Mouse (Mus musculus) CD4-positive, CD25-positive, alpha-beta regulatory T cell, adult 4 months (primary cell): ENCODE results near the gene Notch3. TPM values are rescaled to one million over a fixed set of nuclear protein-coding genes. Genes with fewer than 3 reads are reported as not detected.
"Not testable (repeated sequence)": the region's sequence is repeated elsewhere in the genome, so short reads cannot be mapped to it uniquely, and the experiment has no call there.

Experiments
- ATAC-seq: one replicate; pipeline ENCODE4 v1.8.0; 2017
- polyA plus RNA-seq, 2 experiments: library from polyadenylated mRNA; unstranded; fragments of 100-300 nt; shearing (Covaris generic); gene quantifications; one replicate each; pipeline ENCODE4 v1.2.1; 2017

Gene Notch3
- polyA plus RNA-seq: under 1 TPM in 1 of 2 experiments, not detected in 1; 0.05 TPM

DNA sequence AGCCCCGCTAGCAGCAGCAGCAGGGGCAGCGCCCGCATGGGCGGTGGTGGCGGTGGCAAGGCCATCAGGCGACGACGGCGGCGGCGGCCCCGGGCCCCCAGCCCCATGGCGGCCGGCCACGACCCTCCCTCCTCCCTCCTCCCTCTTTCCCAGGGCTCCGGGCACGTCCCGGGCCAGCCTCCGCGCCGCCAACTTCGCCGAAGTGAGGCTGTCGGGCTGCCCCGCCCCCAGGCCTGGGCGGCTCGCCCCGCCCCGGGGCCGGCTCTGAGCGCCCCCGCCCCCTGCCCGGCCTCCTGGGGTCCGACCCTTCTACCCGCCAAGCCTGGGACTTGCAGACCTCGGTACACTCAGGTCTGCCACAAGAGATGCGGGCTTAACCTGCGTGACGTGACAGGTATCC lies at the start of gene Notch3:
Gene Notch3, minus strand, starts transcription at position 166 of the 400 bp plus-strand sequence.
- no peak for ATAC-seq

DNA sequence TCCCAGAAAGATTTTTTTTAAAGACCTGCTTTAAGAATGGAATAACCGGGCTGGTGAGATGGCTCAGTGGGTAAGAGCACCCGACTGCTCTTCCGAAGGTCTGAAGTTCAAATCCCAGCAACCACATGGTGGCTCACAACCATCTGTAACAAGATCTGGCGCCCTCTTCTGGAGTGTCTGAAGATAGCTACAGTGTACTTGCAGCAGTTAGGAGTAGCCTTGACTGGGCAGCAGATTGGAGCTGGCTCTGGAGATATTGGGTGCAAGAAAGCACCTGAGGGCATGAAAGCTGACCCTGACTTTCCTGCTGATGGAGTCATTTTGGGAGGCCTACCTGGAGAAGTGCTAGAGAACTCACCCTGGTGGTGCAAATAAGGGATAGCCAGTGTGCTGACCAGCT lies 48.9 kb upstream of the Notch3 start:
- not testable (repeated sequence) for ATAC-seq

DNA sequence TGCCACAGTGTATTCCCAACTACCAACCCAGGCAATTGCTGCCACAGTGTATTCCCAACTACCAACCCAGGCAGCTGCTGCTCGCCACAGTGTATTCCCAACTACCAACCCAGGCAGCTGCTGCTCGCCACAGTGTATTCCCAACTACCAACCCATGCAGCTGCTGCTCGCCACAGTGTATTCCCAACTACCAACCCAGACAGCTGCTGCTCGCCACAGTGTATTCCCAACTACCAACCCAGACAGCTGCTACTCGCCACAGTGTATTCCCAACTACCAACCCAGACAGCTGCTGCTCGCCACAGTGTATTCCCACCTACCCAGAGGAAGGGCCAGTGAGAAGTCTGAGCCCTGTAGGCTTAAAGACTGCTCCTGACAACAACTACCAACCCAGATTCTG lies 44.9 kb upstream of the Notch3 start:
- ATAC-seq: not testable (repeated sequence)

DNA sequence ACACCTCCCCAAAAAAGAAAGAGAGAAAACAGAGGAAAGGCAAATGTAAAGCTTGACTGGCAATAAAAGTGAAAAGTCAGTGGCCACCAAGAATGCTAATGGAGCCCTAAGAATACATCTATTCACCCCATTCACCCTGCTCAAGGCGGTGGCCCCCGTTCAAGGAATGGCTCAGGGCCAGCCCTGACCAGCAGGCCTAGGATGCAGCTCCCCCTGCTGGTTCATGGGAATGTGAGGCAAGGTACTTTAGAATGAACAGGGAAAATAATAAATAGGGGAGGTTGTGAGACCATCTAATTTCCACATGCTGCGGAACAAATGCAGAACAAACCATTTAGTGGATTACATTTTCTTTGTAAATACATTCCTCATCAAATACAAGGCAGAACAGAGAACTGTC lies 43.1 kb upstream of the Notch3 start:
- no peak for ATAC-seq

DNA sequence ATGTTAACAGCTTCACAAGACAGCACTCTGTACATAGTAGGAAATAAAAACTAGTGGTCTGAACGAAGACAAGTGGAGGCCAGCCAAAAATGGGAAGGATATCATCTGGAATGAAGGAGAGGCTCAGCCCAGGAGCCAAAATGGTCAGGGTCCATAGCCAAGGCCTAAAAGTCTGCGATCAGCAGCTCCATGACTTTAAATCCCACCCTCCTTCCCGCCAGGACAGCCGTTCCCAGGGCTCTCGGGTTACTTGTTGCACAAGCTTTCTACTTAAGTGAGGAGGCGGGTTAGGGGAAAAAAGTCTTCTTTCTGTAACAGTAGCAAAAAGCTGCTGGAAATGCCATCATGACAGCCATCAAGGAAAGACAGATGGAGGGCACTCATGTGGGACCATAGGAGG lies 42.5 kb upstream of the Notch3 start:
- no peak for ATAC-seq

DNA sequence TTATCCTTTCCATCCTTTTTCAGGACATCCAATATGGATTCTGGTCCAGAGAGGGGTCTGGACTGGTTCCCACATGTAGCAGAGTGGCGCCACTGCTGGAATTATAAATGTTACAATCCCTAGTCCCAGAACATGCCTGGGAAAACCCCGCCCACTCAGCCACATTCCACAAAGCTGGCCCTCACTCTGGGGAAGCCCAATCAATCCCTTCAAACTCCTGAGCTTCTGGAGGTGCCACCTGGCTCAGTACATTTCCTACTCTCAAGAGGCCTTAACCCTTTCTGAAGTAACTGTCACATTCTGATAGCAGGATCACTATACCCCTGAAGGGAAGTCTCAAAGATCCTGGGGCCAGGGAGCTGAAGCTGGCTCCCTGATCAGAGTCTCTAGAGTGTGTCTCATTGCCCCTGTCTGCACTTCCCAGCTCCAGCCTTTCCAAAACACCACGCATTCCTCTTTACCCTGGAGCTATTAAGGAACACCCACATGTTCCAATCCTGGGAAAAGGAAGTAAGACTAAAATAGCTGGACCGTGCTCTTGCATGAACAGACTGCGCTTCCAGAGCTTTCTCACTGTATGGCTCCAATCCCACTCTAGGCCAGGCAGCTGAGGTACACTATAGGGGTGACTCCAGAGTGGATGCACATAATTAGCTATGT lies 41.1 kb upstream of the Notch3 start:
- ATAC-seq: no peak

DNA sequence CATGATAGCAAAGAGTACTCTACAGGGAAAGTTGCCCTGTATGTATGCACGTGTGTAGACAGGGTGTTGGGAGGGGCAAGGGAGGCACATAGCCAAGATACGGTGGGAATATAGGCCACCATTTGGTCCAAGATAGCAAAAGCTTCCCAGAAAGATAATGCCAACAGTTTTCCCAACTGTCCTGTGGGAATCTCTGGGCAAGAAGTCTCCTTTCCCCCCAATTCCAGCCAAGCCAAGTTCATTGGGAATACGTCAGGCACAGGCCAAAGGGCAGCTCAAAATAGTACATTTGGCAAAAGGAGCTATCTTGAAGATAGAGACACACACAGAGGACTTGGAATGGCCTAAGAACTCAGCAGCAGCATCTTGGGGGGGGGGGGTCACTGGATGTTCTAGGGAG lies 38.7 kb upstream of the Notch3 start:
- no peak for ATAC-seq

DNA sequence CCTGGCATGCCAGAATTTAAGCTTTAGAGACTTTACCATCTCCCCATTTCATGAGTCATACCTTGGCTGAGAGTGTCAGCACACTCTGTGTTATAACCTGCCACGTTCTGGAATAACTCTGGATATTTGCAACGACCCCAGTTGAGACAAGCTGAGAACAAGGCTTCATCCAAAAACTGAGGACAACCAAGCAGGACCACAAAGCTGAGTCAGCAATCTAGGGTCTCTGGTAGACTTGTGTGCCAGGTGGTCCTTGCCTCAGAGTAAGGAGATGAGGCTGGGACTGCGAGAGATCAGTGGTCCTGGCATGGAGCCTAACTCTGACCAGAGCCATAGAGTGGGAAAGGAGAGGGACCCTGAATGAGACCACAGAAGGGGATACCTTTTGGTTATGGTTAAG lies 36.3 kb upstream of the Notch3 start:
- no peak for ATAC-seq

DNA sequence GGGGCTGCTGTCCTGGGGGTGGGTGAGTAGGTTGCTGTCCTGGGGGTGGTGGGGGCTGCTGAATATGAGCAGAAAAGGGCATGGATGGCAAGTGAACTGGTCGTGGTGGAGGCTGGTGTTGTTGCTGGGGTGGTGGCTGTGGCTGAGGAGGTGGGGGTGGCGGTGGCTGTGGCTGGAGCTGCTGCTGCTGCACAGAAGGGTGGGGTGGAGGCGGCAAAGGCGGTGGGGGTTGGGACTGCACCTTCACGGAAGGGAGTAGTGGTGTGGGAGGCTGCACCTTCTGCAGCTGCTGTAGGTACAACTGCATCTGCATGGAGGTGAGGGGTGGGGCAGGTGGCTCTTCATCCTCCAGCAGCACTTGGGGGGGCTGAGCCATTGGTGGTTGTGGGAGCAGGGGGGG lies 34.4 kb upstream of the Notch3 start:
- no peak for ATAC-seq

DNA sequence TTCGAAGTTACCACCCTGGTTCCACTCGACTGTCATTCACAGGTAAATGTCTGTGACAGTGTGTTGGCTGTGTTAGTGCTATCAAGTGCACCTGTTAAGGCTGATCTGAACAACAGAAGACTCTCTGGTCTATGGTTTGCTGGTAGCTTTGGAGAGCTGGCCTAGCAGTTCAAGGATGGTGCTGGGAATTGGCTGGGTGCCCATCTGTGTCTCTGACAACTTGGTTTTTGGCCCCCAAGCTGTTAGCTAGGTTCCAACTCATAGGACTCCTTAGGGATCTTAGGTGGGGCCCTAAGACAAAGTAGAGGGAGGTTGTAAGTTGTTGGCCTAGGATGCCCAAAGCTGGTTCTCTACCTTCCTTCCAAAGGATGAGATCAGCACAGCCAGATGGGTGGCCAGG lies 33.1 kb upstream of the Notch3 start:
- no peak for ATAC-seq

DNA sequence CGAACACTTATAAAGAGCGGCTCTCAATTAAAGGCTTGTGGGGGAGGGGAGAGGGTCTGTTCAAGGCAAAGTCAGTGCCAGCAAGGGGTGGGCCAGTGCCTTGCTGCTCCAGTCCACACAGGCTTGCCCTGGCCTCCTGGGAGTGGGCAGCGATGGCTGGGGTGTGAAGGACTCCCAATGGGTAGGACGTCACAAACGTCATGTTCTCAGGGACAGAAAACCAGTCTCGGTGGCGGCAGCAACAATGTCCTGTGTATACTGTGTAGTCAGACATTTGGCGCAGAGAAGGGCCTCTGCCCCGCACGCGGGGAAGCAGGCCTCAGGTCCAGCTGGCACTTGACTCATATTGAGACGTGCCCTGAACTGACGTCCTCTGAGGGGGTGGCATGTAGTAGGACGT lies 30.5 kb upstream of the Notch3 start:
- no peak for ATAC-seq

DNA sequence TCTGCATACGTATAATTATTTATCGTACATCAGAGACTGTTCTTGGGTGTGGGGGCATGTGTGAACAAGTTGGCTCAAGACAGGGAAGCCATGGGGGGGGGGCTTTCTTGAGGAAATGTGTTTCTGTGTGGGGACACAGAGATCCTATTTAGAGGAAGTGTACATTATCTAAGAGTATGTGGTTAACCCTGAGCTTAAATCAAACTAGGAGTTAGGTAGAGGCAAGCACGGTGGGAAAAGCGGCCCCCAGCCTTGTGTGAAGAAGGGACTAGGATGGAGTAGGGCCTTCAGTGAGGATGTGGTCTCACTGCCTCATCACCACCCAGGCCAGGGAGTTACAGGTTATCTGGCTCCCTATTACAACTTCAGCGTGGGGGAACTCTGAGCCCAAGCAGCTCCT lies 29.1 kb upstream of the Notch3 start:
- no peak for ATAC-seq

DNA sequence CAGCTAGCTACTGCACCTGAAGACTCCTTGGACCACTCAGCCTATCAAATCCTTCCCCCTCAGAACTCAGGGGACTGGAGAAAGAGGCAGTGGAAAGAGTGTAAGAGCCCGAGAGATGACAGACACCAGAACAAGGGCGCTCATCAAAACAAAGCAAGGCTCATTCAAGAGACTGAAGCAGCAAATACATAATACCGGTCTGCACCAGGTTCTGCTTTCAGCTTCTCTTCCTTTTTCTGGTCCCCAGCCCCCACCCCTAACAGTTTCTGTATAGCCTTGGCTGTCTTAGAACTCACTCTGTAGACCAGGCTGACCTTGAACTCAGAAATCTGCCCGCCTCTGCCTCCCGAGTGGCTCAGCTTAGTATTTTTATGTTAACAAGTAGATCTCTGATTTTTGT lies 26.4 kb upstream of the Notch3 start:
- ATAC-seq: no peak

DNA sequence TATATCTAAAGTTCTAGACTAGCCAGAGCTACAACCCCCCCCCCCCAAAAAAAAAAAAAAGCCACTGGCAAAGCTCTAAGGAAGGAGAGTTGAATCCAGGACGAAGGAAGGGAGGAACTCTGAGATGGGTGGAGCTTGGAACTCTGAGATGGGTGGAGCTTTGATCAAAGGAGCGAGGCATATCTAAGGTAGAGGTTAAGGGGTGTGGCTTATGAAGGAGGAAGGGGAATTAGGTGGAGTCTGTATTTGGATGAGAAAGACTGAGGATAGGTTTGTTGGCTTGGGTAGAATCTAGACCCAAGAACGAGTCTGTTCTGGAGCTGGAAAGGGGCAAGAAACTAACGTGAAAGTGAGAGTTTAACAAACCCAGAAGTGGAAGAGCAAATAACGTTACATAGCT lies 23.2 kb upstream of the Notch3 start:
- peak; percentile 61 for ATAC-seq

DNA sequence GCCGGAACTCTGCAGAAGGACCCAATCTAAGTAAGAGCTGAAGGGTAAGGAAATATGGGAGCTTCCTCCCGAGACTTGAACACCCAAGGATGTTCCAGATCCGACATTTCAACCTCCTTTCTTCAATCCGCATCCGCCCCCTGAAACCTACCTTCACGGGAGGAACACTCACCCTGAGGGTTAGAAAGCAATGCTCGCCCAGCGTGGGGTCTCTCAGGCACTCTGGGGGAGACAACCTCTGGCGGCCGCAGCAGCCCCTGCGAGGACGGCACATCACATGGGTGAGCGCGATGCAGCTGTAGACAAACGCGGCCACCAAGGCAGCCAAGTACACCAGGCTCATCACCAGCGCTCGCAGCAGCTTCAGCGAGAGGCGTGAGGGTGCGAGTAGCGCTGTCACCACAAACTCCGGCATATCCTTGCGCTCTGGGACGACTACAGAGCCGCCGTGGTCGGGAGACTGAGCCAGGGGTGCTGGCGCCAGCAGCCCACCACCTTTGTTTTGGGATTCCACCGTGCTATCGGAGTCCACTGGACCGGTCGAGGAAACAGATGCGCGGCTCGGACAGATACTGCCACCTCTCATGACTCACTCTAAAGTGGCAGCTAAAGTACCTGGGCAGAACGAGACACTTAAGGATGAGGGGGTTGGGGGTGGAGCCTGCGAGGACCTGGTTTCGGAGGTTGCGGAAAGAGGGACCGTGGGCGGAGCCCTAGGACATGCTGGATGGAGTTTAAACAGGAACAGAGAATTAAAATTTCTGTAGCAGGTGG lies 22.4 kb upstream of the Notch3 start, which contains the start of gene Ephx3:
Gene Ephx3, minus strand, starts transcription at position 687 of the 774 bp plus-strand sequence.
- ATAC-seq: peak; percentile 14

DNA sequence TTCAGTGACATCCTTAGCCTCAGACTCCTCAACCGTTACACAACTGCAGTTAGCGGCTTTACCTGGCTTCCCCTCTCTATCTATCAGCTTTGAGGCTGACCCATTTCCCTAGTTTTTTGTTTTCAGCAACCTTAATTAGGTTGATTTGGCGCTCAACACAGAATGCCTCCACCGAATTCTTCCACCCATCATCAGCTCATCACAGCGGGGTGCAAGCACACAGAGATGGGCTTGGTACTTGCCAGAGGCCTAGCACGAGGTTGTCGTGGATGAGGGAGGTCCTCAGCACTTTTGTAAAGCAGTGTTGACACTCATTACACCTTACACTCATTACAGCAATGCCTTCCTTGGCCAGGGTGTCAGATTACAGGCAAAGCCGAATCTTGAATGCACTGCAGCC lies 16.4 kb upstream of the Notch3 start:
- ATAC-seq: no peak

DNA sequence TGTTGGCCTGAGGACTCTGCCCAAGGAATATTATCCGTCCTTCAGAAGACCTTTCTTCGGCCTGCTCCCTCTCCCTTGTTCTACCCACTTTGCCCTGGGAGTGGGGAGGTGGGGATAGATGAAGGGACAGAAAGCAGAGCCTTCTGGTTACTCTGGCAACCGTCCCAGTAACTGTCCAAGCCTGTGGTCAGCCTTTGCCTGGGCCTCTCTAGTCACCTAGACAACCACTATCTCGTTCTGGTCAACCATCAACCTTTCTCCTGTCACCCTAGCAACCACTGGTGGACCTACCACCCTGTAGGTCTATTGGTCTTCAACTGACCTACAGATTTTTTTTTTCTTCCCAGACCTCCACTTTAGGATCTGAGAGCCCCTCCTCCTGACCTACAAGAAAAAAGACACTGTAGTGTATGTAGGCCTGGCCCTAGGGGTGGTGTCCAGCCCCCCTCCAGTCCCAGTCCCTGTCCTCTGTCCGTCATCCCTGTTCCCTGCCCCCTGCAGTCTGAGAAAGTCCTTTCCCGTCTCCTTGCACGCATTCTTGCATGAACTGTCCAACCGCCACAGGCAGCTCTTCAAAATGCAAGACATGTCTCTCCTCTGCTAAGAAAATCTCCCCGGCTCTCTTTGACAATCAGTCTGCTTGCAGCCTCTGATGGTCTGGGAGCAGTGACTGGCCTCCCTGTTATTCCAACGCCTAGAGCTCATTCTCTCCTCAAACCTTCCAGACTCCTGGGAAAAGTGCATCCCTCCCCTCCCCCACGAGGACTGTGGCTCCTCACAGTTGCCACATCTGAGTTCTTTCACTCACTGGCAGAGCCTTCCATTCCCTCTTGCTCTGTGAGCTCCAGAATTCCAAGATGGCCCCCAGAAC lies 13.2 kb upstream of the Notch3 start:
- no peak for ATAC-seq

DNA sequence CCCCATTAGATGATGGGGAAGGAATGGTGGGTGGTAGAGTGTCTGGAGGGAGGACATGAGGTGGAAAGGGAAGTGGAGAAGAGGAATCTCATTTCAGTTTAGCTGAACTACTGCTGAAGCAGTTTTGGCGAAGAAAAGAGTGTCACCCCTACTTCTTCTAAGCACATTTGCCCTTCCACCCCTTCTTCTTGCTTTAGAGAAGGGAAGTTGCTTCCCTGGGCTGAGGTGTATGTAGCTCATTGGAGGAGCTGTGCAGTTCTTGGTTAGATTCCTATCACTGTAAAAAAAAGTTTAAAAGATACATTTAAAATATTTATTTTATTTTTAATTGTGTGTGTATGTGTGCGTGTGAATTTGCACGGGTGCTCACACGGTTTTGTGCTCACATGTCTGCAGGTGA lies 10.3 kb upstream of the Notch3 start:
- no peak for ATAC-seq

DNA sequence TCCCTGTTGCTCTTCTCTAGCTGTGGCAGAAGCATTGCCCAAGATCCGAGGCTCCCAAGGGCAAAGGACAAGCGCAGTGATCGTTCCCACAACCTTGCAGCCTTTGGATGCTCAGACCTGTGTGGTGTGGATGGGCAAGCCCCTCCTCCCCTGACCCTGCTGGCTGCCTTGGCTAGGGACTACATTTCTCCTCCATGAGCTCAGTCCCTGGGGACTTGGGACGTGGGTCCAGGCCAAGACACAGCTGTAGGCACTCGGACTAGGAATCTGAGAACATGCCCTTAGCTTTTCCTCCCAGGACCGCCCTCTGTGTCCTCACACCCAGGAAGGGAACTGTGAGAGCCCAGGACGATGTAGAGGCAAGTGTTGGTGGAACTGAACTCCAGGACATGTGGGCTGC lies 6.5 kb upstream of the Notch3 start:
- no peak for ATAC-seq

DNA sequence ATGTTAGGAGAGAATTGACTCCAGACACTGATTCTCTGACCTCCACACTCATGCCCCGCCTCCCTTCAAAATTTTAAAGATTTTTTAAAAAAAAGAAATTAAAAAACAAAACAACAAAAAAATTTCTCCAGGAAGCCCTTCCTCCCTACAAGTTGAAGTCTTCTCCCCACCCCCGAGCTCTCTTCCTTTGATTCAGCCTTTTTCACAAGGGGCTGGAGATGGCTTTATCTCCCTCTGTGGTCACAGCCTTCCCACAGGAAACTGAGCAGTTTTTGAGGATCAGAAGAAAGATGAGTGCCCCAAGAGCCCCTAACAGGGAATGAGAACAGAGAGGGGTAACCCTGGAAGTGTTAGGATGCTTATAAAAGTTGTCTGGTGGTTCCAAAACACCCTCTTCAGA lies 5.8 kb upstream of the Notch3 start:
- ATAC-seq: no peak

DNA sequence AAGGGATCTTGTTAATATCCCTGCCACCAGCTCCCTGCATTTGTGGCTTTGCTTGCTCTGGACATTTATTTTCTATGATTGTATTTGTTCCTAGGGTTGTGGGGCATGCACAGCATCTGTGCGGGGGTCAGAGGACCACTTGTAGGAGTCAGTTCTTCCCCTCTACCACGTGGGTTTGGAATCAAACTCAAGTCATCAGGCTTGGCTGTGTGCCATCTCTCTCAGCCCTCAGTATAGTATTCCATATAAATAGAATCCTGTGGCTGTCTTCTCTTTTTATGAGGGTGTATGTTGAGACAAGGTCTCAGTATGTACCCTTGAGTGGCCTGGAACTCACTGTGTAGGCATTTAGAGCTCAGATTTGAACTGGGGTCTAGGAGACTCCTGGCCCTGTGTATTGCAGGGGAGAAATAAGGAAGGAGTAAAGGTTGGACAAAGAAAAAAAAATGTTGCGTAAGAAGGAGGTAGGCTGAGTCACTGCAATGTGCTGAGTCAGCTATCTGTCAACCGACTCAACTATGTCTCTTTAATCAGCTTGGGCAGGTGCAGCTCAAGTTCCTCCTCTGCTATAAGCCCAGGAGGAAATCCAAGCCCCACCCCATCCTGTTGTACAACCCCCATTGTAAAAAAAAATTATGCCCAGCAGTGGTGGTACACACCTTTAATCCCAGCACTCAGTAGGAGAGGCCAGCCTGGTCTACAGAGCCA lies 3.0 kb upstream of the Notch3 start:
- ATAC-seq: no peak

DNA sequence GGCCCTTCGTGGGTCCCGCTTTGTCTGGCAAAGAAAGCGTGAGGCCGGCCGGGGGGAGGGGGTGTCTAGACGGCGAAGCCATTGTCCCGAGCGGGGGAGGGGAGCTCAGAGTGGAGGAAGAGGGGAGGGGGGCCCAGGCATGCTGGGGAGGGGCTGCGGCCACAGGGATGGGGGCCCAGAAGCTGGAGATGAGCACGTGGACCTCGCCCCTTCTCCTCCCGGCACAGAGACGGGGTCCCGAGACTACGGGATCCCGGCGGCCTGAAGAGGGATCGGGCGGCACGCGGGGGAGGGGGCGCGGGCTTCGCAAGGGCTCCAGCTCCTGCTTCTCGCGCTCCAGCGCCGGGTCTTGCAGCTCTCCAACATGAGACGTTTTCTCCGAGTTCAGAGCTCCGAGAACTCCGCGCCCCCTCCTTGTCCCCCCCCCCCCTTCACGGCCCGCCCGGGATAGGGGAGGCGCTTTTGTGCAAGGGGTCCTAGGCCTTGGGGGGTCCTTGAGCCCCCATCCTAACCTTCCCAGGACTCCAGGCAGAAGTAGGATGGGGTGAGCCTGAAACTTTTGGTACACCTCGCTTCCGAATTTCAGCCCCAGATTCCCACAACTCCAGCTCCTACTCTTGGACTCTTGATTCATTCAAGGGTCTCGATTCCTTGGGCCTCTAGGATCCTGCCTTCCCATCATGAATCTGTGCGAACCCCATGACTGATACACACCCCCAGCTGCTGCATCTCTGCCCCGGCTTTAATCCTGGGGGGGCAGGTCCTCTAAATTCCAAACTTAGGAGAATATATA lies 653 bp downstream of the Notch3 start:
- ATAC-seq: peak; percentile 23
